8 mouse cellular contexts compared by ENCODE assay signal in the genomic region with DNA sequence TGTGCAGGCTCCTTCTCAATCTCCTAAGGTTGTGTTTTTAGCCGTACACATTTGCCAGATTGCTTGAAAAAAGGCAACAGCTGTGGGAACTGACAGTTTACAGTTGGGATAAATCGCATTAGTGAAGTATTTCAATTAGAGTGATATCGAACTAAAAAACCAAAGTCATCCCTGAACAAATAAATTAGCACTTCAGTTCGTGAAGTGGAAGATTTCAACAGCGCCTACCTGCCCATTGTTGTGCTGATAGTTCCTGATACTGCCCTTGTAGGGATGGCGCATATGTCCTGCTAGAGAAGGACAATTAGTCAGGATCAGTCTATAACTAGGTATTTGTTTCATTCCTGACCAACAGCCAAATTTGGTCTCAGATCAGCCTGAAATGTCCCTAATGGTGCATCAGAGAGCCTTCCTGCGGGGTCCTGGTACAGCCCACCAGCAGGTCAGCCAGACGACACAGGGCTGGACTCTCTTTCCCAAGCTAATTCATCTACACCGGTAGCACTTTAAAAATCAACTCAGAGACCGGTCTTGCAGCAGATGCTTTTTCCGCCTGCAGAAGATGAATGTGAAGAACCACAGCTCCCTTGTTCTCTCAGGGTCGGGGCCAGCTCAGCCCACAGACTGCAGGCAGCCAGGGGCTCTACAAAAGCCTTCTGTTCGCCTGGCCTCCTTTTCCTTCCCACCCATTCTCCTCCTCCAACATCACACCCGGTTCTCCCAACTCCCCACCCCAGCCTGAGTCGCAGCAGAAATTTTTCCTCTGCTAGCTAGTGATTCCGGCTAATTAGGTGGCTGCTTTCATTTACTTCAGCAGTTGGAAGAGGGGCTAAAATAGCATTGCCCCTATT.
DNase-seq lines count a peak whose midpoint lies in the region; ATAC-seq and TF ChIP-seq lines count a peak whose summit lies in the region.

No protein-coding gene starts in this region.

- no peaks in the 10 kb centered on the region for H3K9me3 ChIP-seq in embryonic facial prominence, embryonic 10.5 days
- no peaks in the 10 kb centered on the region for H3K9me3 ChIP-seq in liver, embryonic 16.5 days (replicated peaks; ENCODE audit: control insufficient read depth, low read length)
- no peaks in the 10 kb centered on the region for H3K9me3 ChIP-seq in neural tube, embryonic 15.5 days (replicated peaks)

- H3K4me1 ChIP-seq in embryonic facial prominence, embryonic 10.5 days, result peaks cover 48% of the 10 kb centered on the region
- H3K4me1 ChIP-seq in liver, embryonic 16.5 days (ENCODE audit: control insufficient read depth, low read depth, low read length), result no peaks in the 10 kb centered on the region
- H3K4me1 ChIP-seq in neural tube, embryonic 15.5 days, result peaks cover 29% of the 10 kb centered on the region

- peak overlapping the region; percentile 79 for H3K27ac ChIP-seq in embryonic facial prominence, embryonic 10.5 days (replicated peaks)
- peak overlapping the region; percentile 93 for H3K27ac ChIP-seq in layer of hippocampus, adult 2 months
- H3K27ac ChIP-seq in liver, embryonic 16.5 days (ENCODE audit: low read length), result no peak overlapping the region
- peak overlapping the region; percentile 71 for H3K27ac ChIP-seq in neural tube, embryonic 15.5 days (replicated peaks)

- peak; percentile 39 for DNase-seq in kidney, postnatal 10 days
- no peak for DNase-seq in kidney, postnatal 36 days
- peak; percentile 69 for DNase-seq in embryonic facial prominence, embryonic 10.5 days (ENCODE audit: low spot score)
- DNase-seq in heart, adult 9 months (ENCODE audit: low spot score in 2 of 2), result peak; percentile 9 to 13
- peak; percentile 66 to 88 for DNase-seq in layer of hippocampus, adult 2 months (ENCODE audit: low spot score in 2 of 2)

- WGBS in embryonic facial prominence, embryonic 10.5 days, result 17% methylated on average over 16 of the region's 16 CpGs
- WGBS in liver, embryonic 16.5 days (ENCODE audit: insufficient replicate concordance), result 29% methylated on average over 16 of the region's 16 CpGs
- WGBS in neural tube, embryonic 15.5 days, result 17% methylated on average over 16 of the region's 16 CpGs

- peak overlapping the region; percentile 49 for H3K4me2 ChIP-seq in liver, embryonic 16.5 days (ENCODE audit: low read depth, low read length)
- peak overlapping the region; percentile 57 for H3K4me2 ChIP-seq in neural tube, embryonic 15.5 days

- TF ChIP-seq CTCF in layer of hippocampus, adult 2 months (conservative IDR thresholded peaks at IDR 0.05), result no peak

- ATAC-seq in liver, embryonic 16.5 days (ENCODE audit: low read depth), result no peak
- ATAC-seq in neural tube, embryonic 15.5 days (ENCODE audit: low FRiP score), result peak; percentile 91
- ATAC-seq in erythroblast, adult 5-6 weeks (replicated peaks; ENCODE audit: low FRiP score, poor library complexity, severe bottlenecking), result no peak

- H3K9ac ChIP-seq in liver, embryonic 16.5 days (ENCODE audit: low read depth, low read length), result no peak overlapping the region
- peak overlapping the region; percentile 36 for H3K9ac ChIP-seq in neural tube, embryonic 15.5 days (replicated peaks)

- H3K27me3 ChIP-seq in embryonic facial prominence, embryonic 10.5 days (replicated peaks; ENCODE audit: low read depth, poor library complexity, severe bottlenecking), result peaks cover 62% of the 10 kb centered on the region
- H3K27me3 ChIP-seq in liver, embryonic 16.5 days (ENCODE audit: control insufficient read depth, insufficient read depth, low read depth, low read length), result no peaks in the 10 kb centered on the region
- H3K27me3 ChIP-seq in neural tube, embryonic 15.5 days (replicated peaks), result 0 out of 2 replicates have a peak, but pooled peaks cover 6% of the 10 kb centered on the region

- peak overlapping the region; percentile 51 for H3K4me3 ChIP-seq in embryonic facial prominence, embryonic 10.5 days
- peak overlapping the region; percentile 53 for H3K4me3 ChIP-seq in layer of hippocampus, adult 2 months
- peak overlapping the region; percentile 17; the same call in 1 of the 2 replicates for H3K4me3 ChIP-seq in liver, embryonic 16.5 days (ENCODE audit: low read depth, low read length)
- H3K4me3 ChIP-seq in neural tube, embryonic 15.5 days (replicated peaks), result peak overlapping the region; percentile 32

- no peaks in the 10 kb centered on the region for H3K36me3 ChIP-seq in embryonic facial prominence, embryonic 10.5 days (replicated peaks)
- H3K36me3 ChIP-seq in liver, embryonic 16.5 days (ENCODE audit: control insufficient read depth, insufficient read depth), result no peaks in the 10 kb centered on the region
- no peaks in the 10 kb centered on the region for H3K36me3 ChIP-seq in neural tube, embryonic 15.5 days

Comparison
In these comparisons a context has a peak if more than half of its experiments do, and no peak if none do; other contexts are left out.
1. DNase-seq: peak in kidney, postnatal 10 days (single experiment), embryonic facial prominence, embryonic 10.5 days (single experiment), heart, adult 9 months (2 of 2) and layer of hippocampus, adult 2 months (2 of 2); none in kidney, postnatal 36 days (0 of 2).
2. Peak in every context shown above with its lines, with median percentiles within 50 percentile points of each other: H3K4me3 ChIP-seq.